Mouse (Mus musculus) testis, adult 2 months (tissue): Measurements from ENCODE around the gene Ccdc77.

Source experiments
- CTCF ChIP-seq: fragments of 200-500 bp; IDR thresholded peaks from 2 replicates; pipeline ENCODE4 v1.5.1; 2012; ENCODE audit warnings: low read depth, mild to moderate bottlenecking, inconsistent platforms, low read length, moderate library complexity; ENCODE audit not compliant: control insufficient read depth, insufficient read depth, insufficient replicate concordance
- POLR2A ChIP-seq: fragments of 200-500 bp; IDR thresholded peaks from 2 replicates; pipeline ENCODE4 v1.6.1; 2012; ENCODE audit warnings: low read depth, mild to moderate bottlenecking, inconsistent platforms, low read length, moderate library complexity; ENCODE audit not compliant: control insufficient read depth

- TF ChIP-seq CTCF (no peak), POLR2A (no peak)
These were observed 12.6 kb upstream of the Ccdc77 start for GRCm38 (mm10) chr6:120376736-120377135.
